In genomic region chr5:36323526-36323925, GRCm38 (mm10) we compare ENCODE assay signal across 8 mouse cellular contexts.
DNase-seq lines count a peak whose midpoint lies in the region; ATAC-seq lines count a peak whose summit lies in the region.

No protein-coding gene starts in this region.

- WGBS in intestine, embryonic 16.5 days, result 2% methylated on average over 2 of the region's 2 CpGs
- 0% methylated on average over 2 of the region's 2 CpGs for WGBS in limb, embryonic 11.5 days
- WGBS in midbrain, embryonic 14.5 days, result 2% methylated on average over 2 of the region's 2 CpGs

- H3K9ac ChIP-seq in intestine, embryonic 16.5 days (ENCODE audit: low read depth, low read length), result no peak overlapping the region
- H3K9ac ChIP-seq in limb, embryonic 11.5 days (ENCODE audit: low read length), result no peak overlapping the region
- no peak overlapping the region for H3K9ac ChIP-seq in midbrain, embryonic 14.5 days (replicated peaks; ENCODE audit: low read length)

- H3K4me1 ChIP-seq in intestine, embryonic 16.5 days (ENCODE audit: control insufficient read depth, insufficient read depth, low read length), result peaks cover 24% of the 10 kb centered on the region; the same call in 1 of the 2 replicates
- H3K4me1 ChIP-seq in limb, embryonic 11.5 days (ENCODE audit: control insufficient read depth, insufficient read depth, low read length), result peaks cover 17% of the 10 kb centered on the region; the same call in 1 of the 2 replicates
- H3K4me1 ChIP-seq in midbrain, embryonic 14.5 days (ENCODE audit: control insufficient read depth, insufficient read depth, low read length), result peaks cover 12% of the 10 kb centered on the region; the same call in 1 of the 2 replicates

- no peaks in the 10 kb centered on the region for H3K27me3 ChIP-seq in intestine, embryonic 16.5 days (replicated peaks; ENCODE audit: control insufficient read depth, insufficient read depth, low read length)
- no peaks in the 10 kb centered on the region for H3K27me3 ChIP-seq in limb, embryonic 11.5 days (ENCODE audit: control insufficient read depth, insufficient read depth, low read length)
- no peaks in the 10 kb centered on the region for H3K27me3 ChIP-seq in midbrain, embryonic 14.5 days (ENCODE audit: control insufficient read depth, insufficient read depth, low read length)

- no peak overlapping the region for H3K4me2 ChIP-seq in intestine, embryonic 16.5 days (ENCODE audit: low read depth, low read length)
- H3K4me2 ChIP-seq in limb, embryonic 11.5 days (ENCODE audit: low read depth, severe bottlenecking), result no peak overlapping the region
- no peak overlapping the region for H3K4me2 ChIP-seq in midbrain, embryonic 14.5 days (ENCODE audit: low read length)

- H3K9me3 ChIP-seq in intestine, embryonic 16.5 days (ENCODE audit: control insufficient read depth, low read length), result no peaks in the 10 kb centered on the region
- no peaks in the 10 kb centered on the region for H3K9me3 ChIP-seq in limb, embryonic 11.5 days (ENCODE audit: control insufficient read depth, low read length)
- no peaks in the 10 kb centered on the region for H3K9me3 ChIP-seq in midbrain, embryonic 14.5 days (ENCODE audit: control insufficient read depth, low read length)

- peak; percentile 76 to 81 for DNase-seq in adrenal gland, adult 18-20 months (ENCODE audit: low spot score in 2 of 2)
- DNase-seq in embryo, embryonic 11 days, result peak; percentile 88
- peak; percentile 96 for DNase-seq in heart, adult 11 months
- DNase-seq in limb, embryonic 11.5 days (ENCODE audit: low spot score), result peak; percentile 91
- DNase-seq in midbrain, embryonic 14.5 days, result peak; percentile 81
- DNase-seq in spleen, adult 12 weeks (ENCODE audit: low spot score), result peak; percentile 21

- H3K36me3 ChIP-seq in intestine, embryonic 16.5 days (ENCODE audit: control insufficient read depth, insufficient read depth, low read length), result no peaks in the 10 kb centered on the region
- H3K36me3 ChIP-seq in limb, embryonic 11.5 days (ENCODE audit: control insufficient read depth, insufficient read depth, low read length), result no peaks in the 10 kb centered on the region
- H3K36me3 ChIP-seq in midbrain, embryonic 14.5 days (ENCODE audit: control insufficient read depth, insufficient read depth, low read length), result no peaks in the 10 kb centered on the region

- ATAC-seq in intestine, embryonic 16.5 days, result peak; percentile 79
- 0 out of 2 replicates have a peak, but pooled peaks have one; percentile 74 for ATAC-seq in limb, embryonic 11.5 days (ENCODE audit: insufficient number of reproducible peaks, low FRiP score, low TSS enrichment, low read depth)
- ATAC-seq in midbrain, embryonic 14.5 days (ENCODE audit: low FRiP score, low TSS enrichment), result peak; percentile 69; the same call in 1 of the 2 replicates
- no peak for ATAC-seq in erythroid progenitor cell, adult 5-6 weeks (replicated peaks; ENCODE audit: low FRiP score, poor library complexity, severe bottlenecking)

- H3K27ac ChIP-seq in intestine, embryonic 16.5 days (ENCODE audit: low read length), result peak overlapping the region; percentile 39
- H3K27ac ChIP-seq in limb, embryonic 11.5 days (replicated peaks; ENCODE audit: low read depth, low read length), result no peak overlapping the region
- H3K27ac ChIP-seq in midbrain, embryonic 14.5 days (replicated peaks; ENCODE audit: low read depth, low read length), result no peak overlapping the region; the same call in 1 of the 2 replicates

- H3K4me3 ChIP-seq in intestine, embryonic 16.5 days (ENCODE audit: low read length), result no peak overlapping the region
- H3K4me3 ChIP-seq in limb, embryonic 11.5 days (ENCODE audit: low read depth, low read length), result no peak overlapping the region
- H3K4me3 ChIP-seq in midbrain, embryonic 14.5 days (replicated peaks; ENCODE audit: low read depth, low read length), result no peak overlapping the region

Comparison
In these comparisons a context has a peak if more than half of its experiments do, and no peak if none do; other contexts are left out.
1. DNase-seq: peak in every context shown above with its lines; median percentile 96 in heart, adult 11 months; 91 in limb, embryonic 11.5 days; 88 in embryo, embryonic 11 days; 81 in midbrain, embryonic 14.5 days; 78 in adrenal gland, adult 18-20 months; 21 in spleen, adult 12 weeks.